Comparison of ENCODE assay signal across 10 mouse cellular contexts in the genomic region with DNA sequence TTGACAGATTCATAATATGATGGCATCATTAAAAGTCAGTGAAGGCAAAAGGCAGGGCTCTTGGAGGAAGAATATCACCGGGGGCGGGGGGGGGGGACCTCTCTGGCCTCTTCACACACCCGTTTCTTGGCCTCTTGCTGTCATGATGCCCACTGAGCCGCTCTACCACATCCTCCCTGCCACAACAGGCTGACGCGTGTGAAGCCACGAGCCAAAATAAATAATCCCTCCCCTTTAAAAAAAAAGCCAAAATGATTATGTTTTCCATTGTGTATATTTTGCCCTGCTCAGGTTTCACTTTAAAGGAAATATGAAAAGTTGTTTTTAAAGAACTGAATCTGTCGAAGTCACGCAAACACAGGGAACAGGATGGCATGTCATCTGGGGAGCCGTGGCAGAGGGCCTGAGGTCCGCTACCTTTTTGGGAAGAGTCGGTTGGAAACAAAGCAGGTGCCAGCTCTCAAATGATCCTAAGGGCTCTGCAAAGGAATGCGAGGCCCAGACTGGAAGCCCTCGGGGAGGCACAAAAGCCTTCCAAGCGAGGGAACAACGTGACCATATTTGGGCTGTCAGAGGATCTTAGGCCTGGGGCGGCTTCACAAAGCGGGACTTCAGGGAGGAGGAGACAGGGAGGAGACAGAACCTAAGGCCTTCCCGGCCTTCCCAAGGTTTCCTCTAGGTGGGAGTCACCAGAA. TPM values are rescaled to one million over a fixed set of nuclear protein-coding genes. Genes with fewer than 3 reads are reported as not detected.
DNase-seq lines count a peak whose midpoint lies in the region; ATAC-seq and TF ChIP-seq lines count a peak whose summit lies in the region.
"Had no signal": no experiment of that assay in that cellular context is flagged by ENCODE, and none has a peak within 500 bp of the region (broad histone marks: within the 10 kb centered on the region; RNA-seq: fewer than 3 reads in every experiment).

No protein-coding gene starts in this region.

- no peak; the same call in 1 of the 2 replicates for ATAC-seq in lung, embryonic 15.5 days (ENCODE audit: borderline replicate concordance, extremely low read depth, low FRiP score, low TSS enrichment)
- ATAC-seq in heart, embryonic 16.5 days (replicated peaks; ENCODE audit: extremely low read depth, insufficient read depth, low FRiP score): peak; percentile 63; the same call in 1 of the 2 replicates

- intact Hi-C loops in left cerebral cortex, postnatal 36 days (cut with DNase I): no loop called here
- intact Hi-C loops in left cerebral cortex, adult 2 months (cut with DNase I): no loop called here

- peaks cover 45% of the 10 kb centered on the region for H3K4me1 ChIP-seq in lung, embryonic 15.5 days
- H3K4me1 ChIP-seq in heart, embryonic 16.5 days (ENCODE audit: control insufficient read depth, insufficient read depth, low read length): peaks cover 56% of the 10 kb centered on the region
- peaks cover 14% of the 10 kb centered on the region for H3K4me1 ChIP-seq in small intestine, adult 2 months (ENCODE audit: control insufficient read depth, insufficient read depth, insufficient read length, low read length)

- TF ChIP-seq POLR2A in small intestine, adult 2 months (IDR thresholded peaks at IDR 0.05; ENCODE audit: low read depth, low read length): no peak

- peak overlapping the region; percentile 78 for H3K27ac ChIP-seq in lung, embryonic 15.5 days
- H3K27ac ChIP-seq in heart, embryonic 16.5 days (ENCODE audit: low read length): peak overlapping the region; percentile 85
- peak overlapping the region; percentile 46; the same call in 1 of the 2 replicates for H3K27ac ChIP-seq in small intestine, adult 2 months (ENCODE audit: insufficient read depth, low read depth, low read length)
- no peak overlapping the region for H3K27ac ChIP-seq in left cerebral cortex, adult 2 months

- H3K9ac ChIP-seq in lung, embryonic 15.5 days: no peak overlapping the region
- H3K9ac ChIP-seq in heart, embryonic 16.5 days (ENCODE audit: low read length): peak overlapping the region; percentile 32; the same call in 1 of the 2 replicates

- TF ChIP-seq CTCF in small intestine, adult 2 months (IDR thresholded peaks at IDR 0.05; ENCODE audit: extremely low read depth, insufficient read length, insufficient replicate concordance, low read depth, low read length): no peak
- no peak for TF ChIP-seq CTCF in left cerebral cortex, adult 2 months (IDR thresholded peaks at IDR 0.05)

- no peak overlapping the region for H3K4me3 ChIP-seq in lung, embryonic 15.5 days
- H3K4me3 ChIP-seq in heart, embryonic 16.5 days (ENCODE audit: low read length): no peak overlapping the region
- H3K4me3 ChIP-seq in small intestine, adult 2 months (ENCODE audit: low read depth, low read length): no peak overlapping the region
- H3K4me3 ChIP-seq in left cerebral cortex, adult 2 months: no peak overlapping the region
- H3K4me3 ChIP-seq: megakaryocyte, embryonic 14.5 days had no signal

- DNase-seq in lung, postnatal 14 days: no peak
- peak; percentile 84 for DNase-seq in ZHBTc4 (ENCODE audit: low read depth, low spot score)
- no peak for DNase-seq in left cerebral cortex, postnatal 36 days (ENCODE audit: low spot score in 2 of 2)
- no peak for DNase-seq in left cerebral cortex, adult 2 months (ENCODE audit: extremely low spot score in 1 of 2, low spot score in 2 of 2)
- DNase-seq: gastrocnemius, postnatal 14 days; thymus, postnatal 4 days had no signal

- 38% methylated on average over 19 of the region's 19 CpGs for WGBS in lung, embryonic 15.5 days
- WGBS in heart, embryonic 16.5 days: 35% methylated on average over 19 of the region's 19 CpGs
- 75% methylated on average over 19 of the region's 19 CpGs for WGBS in small intestine, adult 2 months

- no peaks in the 10 kb centered on the region for H3K9me3 ChIP-seq in lung, embryonic 15.5 days
- H3K9me3 ChIP-seq in heart, embryonic 16.5 days (replicated peaks; ENCODE audit: control insufficient read depth, low read length): no peaks in the 10 kb centered on the region
- H3K9me3 ChIP-seq: megakaryocyte, embryonic 14.5 days had no signal

- peaks cover 41% of the 10 kb centered on the region for H3K36me3 ChIP-seq in lung, embryonic 15.5 days
- peaks cover 19% of the 10 kb centered on the region for H3K36me3 ChIP-seq in heart, embryonic 16.5 days (ENCODE audit: control insufficient read depth, insufficient read depth)
- peaks cover 25% of the 10 kb centered on the region for H3K36me3 ChIP-seq in small intestine, adult 2 months (ENCODE audit: control insufficient read depth, insufficient read depth, low read length)

- H3K4me2 ChIP-seq in lung, embryonic 15.5 days: no peak overlapping the region
- peak overlapping the region; percentile 8; the same call in 1 of the 2 replicates for H3K4me2 ChIP-seq in heart, embryonic 16.5 days (ENCODE audit: low read depth, low read length)

- H3K27me3 ChIP-seq in lung, embryonic 15.5 days: no peaks in the 10 kb centered on the region
- no peaks in the 10 kb centered on the region for H3K27me3 ChIP-seq in heart, embryonic 16.5 days (ENCODE audit: control insufficient read depth, insufficient read depth, low read length)
- no peaks in the 10 kb centered on the region for H3K27me3 ChIP-seq in small intestine, adult 2 months (ENCODE audit: control insufficient read depth, insufficient read depth, low read length)
- H3K27me3 ChIP-seq: megakaryocyte, embryonic 14.5 days had no signal

RNA-seq across cellular contexts. Expression of gene Actn1, which starts 51.9 kb away (rescaled TPM):
- polyA plus RNA-seq in lung, embryonic 15.5 days (2015; fragmentation: Nextera tagmentation; extraction: Ambion mirVana): 53.4 and 57.3 TPM in 2 replicates
- 31.0 and 33.1 TPM in 2 replicates for polyA plus RNA-seq in heart, embryonic 16.5 days (2015; fragmentation: Nextera tagmentation; extraction: Ambion mirVana)
- polyA plus RNA-seq in small intestine, adult 2 months (2012; rRNA removed): 53.1 and 55.5 TPM in 2 replicates
- total RNA-seq in left cerebral cortex, postnatal 36 days (2021): 100 to 1,000 TPM; 106 to 146 TPM
- 100 to 1,000 TPM; 125 to 130 TPM for total RNA-seq in left cerebral cortex, adult 2 months (2021)
